Mouse (Mus musculus) bone marrow macrophage, adult 2 months (primary cell): ENCODE data around the gene Hipk3.

Experiments used
- CTCF ChIP-seq: IDR thresholded peaks from 2 replicates; pipeline ENCODE4 v1.5.1; 2012; ENCODE audit warnings: low read depth, mild to moderate bottlenecking, low read length, moderate library complexity
- POLR2A ChIP-seq: IDR thresholded peaks from 2 replicates; pipeline ENCODE4 v1.6.1; 2012; ENCODE audit warnings: mild to moderate bottlenecking, low read depth, low read length, borderline replicate concordance

GRCm38 (mm10) chr2:104534751-104535150, 40.5 kb upstream of the Hipk3 start:
- TF ChIP-seq POLR2A: no peak
- no peak for TF ChIP-seq CTCF
